8 mouse cellular contexts compared by ENCODE assay signal in genomic region chr7:49462328-49462811, GRCm38 (mm10).
DNase-seq lines count a peak whose midpoint lies in the region; ATAC-seq lines count a peak whose summit lies in the region.

No protein-coding gene starts in this region.

- no peak overlapping the region for H3K9ac ChIP-seq in embryonic facial prominence, embryonic 15.5 days
- no peak overlapping the region for H3K9ac ChIP-seq in forebrain, embryonic 16.5 days (replicated peaks; ENCODE audit: low read depth, low read length)

- intact Hi-C loops in gastrocnemius, postnatal 14 days (cut with DNase I; ENCODE audit: low total_unique reads) = loop anchor here (10.0 kb wide), 1 partner anchor 292 kb away; the partner anchor contains the start of gene Htatip2

- ATAC-seq in embryonic facial prominence, embryonic 15.5 days (ENCODE audit: insufficient number of reproducible peaks, low FRiP score, low TSS enrichment, low read depth) = 0 out of 2 replicates have a peak, but pooled peaks have one; percentile 45
- peak; percentile 79 for ATAC-seq in monocyte, adult 5-6 weeks (replicated peaks; ENCODE audit: insufficient number of reproducible peaks, low FRiP score, low TSS enrichment, poor library complexity, severe bottlenecking)
- no peak for ATAC-seq in forebrain, embryonic 16.5 days

- H3K9me3 ChIP-seq in embryonic facial prominence, embryonic 15.5 days (replicated peaks) = no peaks in the 10 kb centered on the region
- H3K9me3 ChIP-seq in limb, embryonic 10.5 days (replicated peaks) = no peaks in the 10 kb centered on the region
- H3K9me3 ChIP-seq in forebrain, embryonic 16.5 days (ENCODE audit: control insufficient read depth, low read length) = no peaks in the 10 kb centered on the region

- H3K4me1 ChIP-seq in embryonic facial prominence, embryonic 15.5 days = peaks cover 11% of the 10 kb centered on the region; the same call in 1 of the 2 replicates
- peaks cover 6% of the 10 kb centered on the region for H3K4me1 ChIP-seq in limb, embryonic 10.5 days
- H3K4me1 ChIP-seq in forebrain, embryonic 16.5 days (replicated peaks; ENCODE audit: control insufficient read depth, insufficient read depth, low read length) = no peaks in the 10 kb centered on the region

- peaks cover 25% of the 10 kb centered on the region; the same call in 1 of the 2 replicates for H3K36me3 ChIP-seq in embryonic facial prominence, embryonic 15.5 days
- 0 out of 2 replicates have a peak, but pooled peaks cover 2% of the 10 kb centered on the region for H3K36me3 ChIP-seq in limb, embryonic 10.5 days
- H3K36me3 ChIP-seq in forebrain, embryonic 16.5 days (ENCODE audit: control insufficient read depth, insufficient read depth) = peaks cover 4% of the 10 kb centered on the region; the same call in 1 of the 2 replicates

- H3K4me2 ChIP-seq in embryonic facial prominence, embryonic 15.5 days (replicated peaks) = peak overlapping the region; percentile 38
- H3K4me2 ChIP-seq in forebrain, embryonic 16.5 days (ENCODE audit: low read length) = no peak overlapping the region

- no peaks in the 10 kb centered on the region for H3K27me3 ChIP-seq in embryonic facial prominence, embryonic 15.5 days
- peaks cover 7% of the 10 kb centered on the region; the same call in 1 of the 2 replicates for H3K27me3 ChIP-seq in limb, embryonic 10.5 days (ENCODE audit: low read depth, poor library complexity, severe bottlenecking)
- H3K27me3 ChIP-seq in forebrain, embryonic 16.5 days (replicated peaks; ENCODE audit: control insufficient read depth, insufficient read depth, low read length) = no peaks in the 10 kb centered on the region

- peak; percentile 23 for DNase-seq in gastrocnemius, postnatal 14 days
- no peak for DNase-seq in gastrocnemius, adult 8-10 months (ENCODE audit: low spot score in 2 of 2)
- no peak for DNase-seq in limb, embryonic 10.5 days (ENCODE audit: low spot score)
- no peak for DNase-seq in urinary bladder, postnatal 10 days (ENCODE audit: low spot score)
- DNase-seq in right cerebral cortex, postnatal 10 days (ENCODE audit: low spot score in 2 of 2) = no peak

- 6% methylated on average over 10 of the region's 10 CpGs for WGBS in embryonic facial prominence, embryonic 15.5 days
- WGBS in limb, embryonic 10.5 days = 18% methylated on average over 10 of the region's 10 CpGs
- 38% methylated on average over 10 of the region's 10 CpGs for WGBS in forebrain, embryonic 16.5 days

- peak overlapping the region; percentile 24; the same call in 1 of the 2 replicates for H3K4me3 ChIP-seq in embryonic facial prominence, embryonic 15.5 days (replicated peaks)
- H3K4me3 ChIP-seq in limb, embryonic 10.5 days = 0 out of 2 replicates have a peak overlapping the region, but pooled peaks have one; percentile 3
- H3K4me3 ChIP-seq in forebrain, embryonic 16.5 days (replicated peaks; ENCODE audit: low read length) = no peak overlapping the region

- peak overlapping the region; percentile 55; the same call in 1 of the 2 replicates for H3K27ac ChIP-seq in embryonic facial prominence, embryonic 15.5 days (replicated peaks)
- H3K27ac ChIP-seq in limb, embryonic 10.5 days = no peak overlapping the region
- no peak overlapping the region for H3K27ac ChIP-seq in forebrain, embryonic 16.5 days (ENCODE audit: low read length)
